Mouse (Mus musculus) kidney, postnatal 36 days (tissue): ENCODE data around the gene Usp29.
A peak's percentile ranks its signal among the peaks of the same experiment; 100 is the strongest.
"Not testable (repeated sequence)": the region's sequence is repeated elsewhere in the genome, so short reads cannot be mapped to it uniquely, and the experiment has no call there.

Source experiments
- DNase-seq, 2 experiments: peaks; one replicate each; pipeline ENCODE4 v3.0.0; 2021 to 2022; ENCODE audit warnings: mixed read lengths in 2 of 2

Usp29 gene

GRCm38 (mm10) chr7:6822633-6823032, 92.3 kb downstream of the Usp29 start:
- DNase-seq = peak in 1 of 2 experiments; percentile 53

- peak in 1 of 2 experiments; percentile 13 for DNase-seq
Measured at GRCm38 (mm10) chr7:6823673-6824072, 93.3 kb downstream of the Usp29 start.

GRCm38 (mm10) chr7:6825966-6826647, 95.7 kb downstream of the Usp29 start:
- peak; percentile 36 to 77 for DNase-seq

GRCm38 (mm10) chr7:6829148-6829547, 98.8 kb downstream of the Usp29 start:
- DNase-seq = no peak

GRCm38 (mm10) chr7:6834950-6835349, 104.6 kb downstream of the Usp29 start:
- DNase-seq = no peak

GRCm38 (mm10) chr7:6835351-6835750, 105.0 kb downstream of the Usp29 start:
- no peak for DNase-seq

GRCm38 (mm10) chr7:6837297-6837925, 107.0 kb downstream of the Usp29 start:
- DNase-seq = no peak

- no peak for DNase-seq
Measured at GRCm38 (mm10) chr7:6837926-6838554, 107.7 kb downstream of the Usp29 start.

GRCm38 (mm10) chr7:6840860-6841259, 110.5 kb downstream of the Usp29 start:
- DNase-seq = peak; percentile 17 to 18

- no peak for DNase-seq
Measured at GRCm38 (mm10) chr7:6849495-6849894, 119.1 kb downstream of the Usp29 start.

GRCm38 (mm10) chr7:6850321-6850720, 119.9 kb downstream of the Usp29 start:
- no peak for DNase-seq

- DNase-seq = no peak
Measured at GRCm38 (mm10) chr7:6851256-6851655, 120.9 kb downstream of the Usp29 start.

- peak; percentile 7 for DNase-seq
Measured at GRCm38 (mm10) chr7:6851717-6852503, 121.5 kb downstream of the Usp29 start.

- DNase-seq = no peak
Measured at GRCm38 (mm10) chr7:6855613-6856405, 125.4 kb downstream of the Usp29 start.

GRCm38 (mm10) chr7:6858694-6859270, 128.4 kb downstream of the Usp29 start:
- no peak for DNase-seq

GRCm38 (mm10) chr7:6860689-6861088, 130.3 kb downstream of the Usp29 start:
- no peak for DNase-seq

- DNase-seq = no peak
Measured at GRCm38 (mm10) chr7:6866351-6866750, 136.0 kb downstream of the Usp29 start.

GRCm38 (mm10) chr7:6868831-6869230, 138.5 kb downstream of the Usp29 start:
- no peak for DNase-seq

GRCm38 (mm10) chr7:6869556-6869955, 139.2 kb downstream of the Usp29 start:
- DNase-seq = no peak

- DNase-seq = no peak
Measured at GRCm38 (mm10) chr7:6874448-6874847, 144.1 kb downstream of the Usp29 start.

- peak; percentile 1 to 19 for DNase-seq
Measured at GRCm38 (mm10) chr7:6878202-6878601, 147.8 kb downstream of the Usp29 start.

- DNase-seq = not testable (repeated sequence)
Measured at GRCm38 (mm10) chr7:6878849-6879248, 148.5 kb downstream of the Usp29 start.
